In genomic region chr10:17367026-17367425, GRCm38 (mm10) we compare ENCODE assay signal across 9 mouse cellular contexts.
DNase-seq lines count a peak whose midpoint lies in the region; ATAC-seq lines count a peak whose summit lies in the region.
"Had no signal": no experiment of that assay in that cellular context is flagged by ENCODE, and none has a peak within 500 bp of the region (broad histone marks: within the 10 kb centered on the region; RNA-seq: fewer than 3 reads in every experiment).

No protein-coding gene starts in this region.

- no peak overlapping the region for H3K27ac ChIP-seq in forebrain, embryonic 16.5 days (ENCODE audit: low read length)
- H3K27ac ChIP-seq in hindbrain, embryonic 14.5 days, result peak overlapping the region; percentile 39; the same call in 1 of the 2 replicates
- H3K27ac ChIP-seq: macrophage had no signal

- peak; percentile 64 for ATAC-seq in forebrain, embryonic 16.5 days
- ATAC-seq in hindbrain, embryonic 14.5 days (ENCODE audit: low FRiP score), result no peak
- ATAC-seq in granulocyte monocyte progenitor cell, adult 5-6 weeks (replicated peaks; ENCODE audit: poor library complexity, severe bottlenecking), result no peak

- no peaks in the 10 kb centered on the region for H3K27me3 ChIP-seq in forebrain, embryonic 16.5 days (replicated peaks; ENCODE audit: control insufficient read depth, insufficient read depth, low read length)
- H3K27me3 ChIP-seq in hindbrain, embryonic 14.5 days (ENCODE audit: control insufficient read depth, insufficient read depth, low read length), result no peaks in the 10 kb centered on the region

- no peak overlapping the region for H3K4me2 ChIP-seq in forebrain, embryonic 16.5 days (ENCODE audit: low read length)
- H3K4me2 ChIP-seq in hindbrain, embryonic 14.5 days (replicated peaks), result no peak overlapping the region

- peaks cover 5% of the 10 kb centered on the region for H3K4me1 ChIP-seq in forebrain, embryonic 16.5 days (replicated peaks; ENCODE audit: control insufficient read depth, insufficient read depth, low read length)
- H3K4me1 ChIP-seq in hindbrain, embryonic 14.5 days (replicated peaks; ENCODE audit: control insufficient read depth, insufficient read depth, low read length), result peaks cover 6% of the 10 kb centered on the region; the same call in 1 of the 2 replicates

- no peak overlapping the region for H3K4me3 ChIP-seq in forebrain, embryonic 16.5 days (replicated peaks; ENCODE audit: low read length)
- H3K4me3 ChIP-seq in hindbrain, embryonic 14.5 days (replicated peaks; ENCODE audit: low read length), result no peak overlapping the region

- H3K36me3 ChIP-seq in forebrain, embryonic 16.5 days (ENCODE audit: control insufficient read depth, insufficient read depth), result no peaks in the 10 kb centered on the region
- H3K36me3 ChIP-seq in hindbrain, embryonic 14.5 days (replicated peaks; ENCODE audit: control insufficient read depth, insufficient read depth), result no peaks in the 10 kb centered on the region

- peak; percentile 75 for DNase-seq in gastrocnemius, adult 18-20 months (ENCODE audit: low spot score)
- no peak for DNase-seq in gastrocnemius, postnatal 10 days
- peak; percentile 20 to 42 for DNase-seq in adrenal gland, postnatal 36 days
- no peak for DNase-seq in hindbrain, embryonic 14.5 days (ENCODE audit: low spot score)
- peak; percentile 37 for DNase-seq in lung, postnatal 14 days
- no peak for DNase-seq in thymus, postnatal 14 days

- H3K9ac ChIP-seq in forebrain, embryonic 16.5 days (replicated peaks; ENCODE audit: low read depth, low read length), result no peak overlapping the region
- no peak overlapping the region for H3K9ac ChIP-seq in hindbrain, embryonic 14.5 days

- WGBS in forebrain, embryonic 16.5 days, result 5% methylated on average over 5 of the region's 5 CpGs
- 8% methylated on average over 5 of the region's 5 CpGs for WGBS in hindbrain, embryonic 14.5 days

- no peaks in the 10 kb centered on the region for H3K9me3 ChIP-seq in forebrain, embryonic 16.5 days (ENCODE audit: control insufficient read depth, low read length)
- no peaks in the 10 kb centered on the region for H3K9me3 ChIP-seq in hindbrain, embryonic 14.5 days (ENCODE audit: control insufficient read depth, low read length)

Comparison
In these comparisons a context has a peak if more than half of its experiments do, and no peak if none do; other contexts are left out.
1. DNase-seq: peak in gastrocnemius, adult 18-20 months (single experiment), adrenal gland, postnatal 36 days (2 of 2) and lung, postnatal 14 days (single experiment); none in gastrocnemius, postnatal 10 days (single experiment), hindbrain, embryonic 14.5 days (single experiment) and thymus, postnatal 14 days (single experiment).